Mouse (Mus musculus): Measurements from ENCODE around the gene Clip4. TPM values are rescaled to one million over a fixed set of nuclear protein-coding genes. Genes with fewer than 3 reads are reported as not detected.

The Clip4 gene
- polyA plus RNA-seq, 1 experiment from 2014 or later, result 1.3 TPM

- H3K4me2 ChIP-seq, result no peak overlapping the region
- no peak for DNase-seq (ENCODE audit: low spot score)
- no peak overlapping the region for H3K9ac ChIP-seq (ENCODE audit: low read depth, low read length)
- no peaks in the 10 kb centered on the region for H3K27me3 ChIP-seq (replicated peaks; ENCODE audit: control insufficient read depth, insufficient read depth, low read length)
- no peaks in the 10 kb centered on the region for H3K9me3 ChIP-seq (ENCODE audit: control insufficient read depth, low read length)
- no peak overlapping the region for H3K27ac ChIP-seq (ENCODE audit: low read depth, low read length)
- H3K4me1 ChIP-seq (replicated peaks; ENCODE audit: control insufficient read depth, insufficient read depth, low read length), result no peaks in the 10 kb centered on the region
- H3K4me3 ChIP-seq (ENCODE audit: low read depth, low read length), result no peak overlapping the region
- no peak for ATAC-seq (replicated peaks; ENCODE audit: low FRiP score)
- WGBS, result 67% methylated on average over 9 of the region's 9 CpGs
- H3K36me3 ChIP-seq (ENCODE audit: control insufficient read depth, insufficient read depth, low read length), result no peaks in the 10 kb centered on the region
Observed at GRCm38 (mm10) chr17:71749616-71750168, 18.6 kb upstream of the Clip4 start.

- DNase-seq (ENCODE audit: low spot score) (no peak), ATAC-seq (replicated peaks; ENCODE audit: low FRiP score) (no peak)
- Histone ChIP-seq H3K4me2 (no peak within 1 kb of the TSS), H3K4me1 (replicated peaks; ENCODE audit: control insufficient read depth, insufficient read depth, low read length) (no peaks in the 10 kb centered on the region), H3K27me3 (replicated peaks; ENCODE audit: control insufficient read depth, insufficient read depth, low read length) (no peaks in the 10 kb centered on the region), H3K9ac (ENCODE audit: low read depth, low read length) (no peak within 1 kb of the TSS), H3K9me3 (ENCODE audit: control insufficient read depth, low read length) (no peaks in the 10 kb centered on the region), H3K4me3 (ENCODE audit: low read depth, low read length) (no peak within 1 kb of the TSS), H3K36me3 (ENCODE audit: control insufficient read depth, insufficient read depth, low read length) (no peaks in the 10 kb centered on the region), H3K27ac (ENCODE audit: low read depth, low read length) (no peak within 1 kb of the TSS)
- WGBS, result 80% methylated on average over 10 of the region's 10 CpGs
Observed at GRCm38 (mm10) chr17:71752831-71753230, 15.4 kb upstream of the Clip4 start, which contains the start of gene Pcare. Pcare (minus strand) TSS chr17:71752894.

DNA sequence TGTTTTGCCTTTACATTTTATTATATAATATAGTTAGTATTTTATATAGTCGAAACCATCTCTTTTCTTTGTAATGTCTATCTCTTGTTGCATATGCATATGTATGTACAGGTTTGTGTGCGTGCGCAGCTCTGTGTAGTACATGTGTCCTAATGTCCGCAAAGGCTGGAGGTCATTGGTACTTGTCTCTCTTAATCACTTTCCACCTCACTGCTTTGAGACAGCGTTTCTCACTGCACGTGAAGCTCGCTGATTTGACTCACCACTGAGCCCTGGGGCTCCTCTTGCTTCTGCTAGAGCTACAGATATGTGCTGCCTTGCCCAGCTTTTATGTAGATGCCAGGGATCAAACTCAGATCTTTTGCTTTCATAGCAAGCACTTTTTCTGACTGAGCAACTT lies 7.7 kb upstream of the Clip4 start:
- 82% methylated on average over 7 of the region's 7 CpGs for WGBS
- no peak for ATAC-seq (replicated peaks; ENCODE audit: low FRiP score)

DNA sequence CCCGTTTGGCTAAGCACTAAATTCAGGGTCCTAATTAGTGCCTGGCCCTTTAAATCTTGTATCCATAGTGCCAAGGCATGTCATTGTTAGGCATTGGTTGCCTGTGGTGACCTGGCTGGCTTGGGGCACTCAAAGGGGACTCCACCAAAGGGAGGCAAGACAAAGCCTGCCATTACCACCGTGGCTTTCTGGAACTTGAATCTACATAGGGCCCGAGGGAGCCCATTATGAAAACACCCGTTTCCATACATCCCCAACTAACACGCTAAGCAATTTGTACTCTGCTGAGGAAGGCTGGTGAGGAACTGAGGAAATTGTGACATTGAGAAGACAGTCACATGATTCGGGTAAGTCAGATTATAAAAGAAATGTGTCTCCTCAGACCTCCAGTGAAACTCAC lies 1.3 kb downstream of the Clip4 start:
- WGBS, result 66% methylated on average over 6 of the region's 6 CpGs

More for the DNA sequence above, 7.7 kb upstream of the Clip4 start:
- no peaks in the 10 kb centered on the region for H3K36me3 ChIP-seq (ENCODE audit: control insufficient read depth, insufficient read depth, low read length)
- H3K9ac ChIP-seq (ENCODE audit: low read depth, low read length), result no peak overlapping the region
- no peaks in the 10 kb centered on the region for H3K4me1 ChIP-seq (replicated peaks; ENCODE audit: control insufficient read depth, insufficient read depth, low read length)
- H3K27me3 ChIP-seq (replicated peaks; ENCODE audit: control insufficient read depth, insufficient read depth, low read length), result no peaks in the 10 kb centered on the region
- H3K4me3 ChIP-seq (ENCODE audit: low read depth, low read length), result no peak overlapping the region
- H3K4me2 ChIP-seq, result no peak overlapping the region
- no peak for DNase-seq (ENCODE audit: low spot score)
- no peaks in the 10 kb centered on the region for H3K9me3 ChIP-seq (ENCODE audit: control insufficient read depth, low read length)
- H3K27ac ChIP-seq (ENCODE audit: low read depth, low read length), result no peak overlapping the region

GRCm38 (mm10) chr17:71770696-71771095 lies 2.4 kb downstream of the Clip4 start:
- H3K4me3 ChIP-seq (ENCODE audit: low read depth, low read length), result no peak overlapping the region
- no peak for DNase-seq (ENCODE audit: low spot score)

More for the DNA sequence above, 1.3 kb downstream of the Clip4 start:
- Histone ChIP-seq H3K27ac (ENCODE audit: low read depth, low read length) (no peak overlapping the region), H3K4me2 (no peak overlapping the region), H3K9me3 (ENCODE audit: control insufficient read depth, low read length) (no peaks in the 10 kb centered on the region), H3K36me3 (ENCODE audit: control insufficient read depth, insufficient read depth, low read length) (no peaks in the 10 kb centered on the region), H3K27me3 (replicated peaks; ENCODE audit: control insufficient read depth, insufficient read depth, low read length) (no peaks in the 10 kb centered on the region), H3K4me3 (ENCODE audit: low read depth, low read length) (no peak overlapping the region), H3K9ac (ENCODE audit: low read depth, low read length) (no peak overlapping the region), H3K4me1 (replicated peaks; ENCODE audit: control insufficient read depth, insufficient read depth, low read length) (no peaks in the 10 kb centered on the region)
- ATAC-seq (replicated peaks; ENCODE audit: low FRiP score) (no peak), DNase-seq (ENCODE audit: low spot score) (no peak)

DNA sequence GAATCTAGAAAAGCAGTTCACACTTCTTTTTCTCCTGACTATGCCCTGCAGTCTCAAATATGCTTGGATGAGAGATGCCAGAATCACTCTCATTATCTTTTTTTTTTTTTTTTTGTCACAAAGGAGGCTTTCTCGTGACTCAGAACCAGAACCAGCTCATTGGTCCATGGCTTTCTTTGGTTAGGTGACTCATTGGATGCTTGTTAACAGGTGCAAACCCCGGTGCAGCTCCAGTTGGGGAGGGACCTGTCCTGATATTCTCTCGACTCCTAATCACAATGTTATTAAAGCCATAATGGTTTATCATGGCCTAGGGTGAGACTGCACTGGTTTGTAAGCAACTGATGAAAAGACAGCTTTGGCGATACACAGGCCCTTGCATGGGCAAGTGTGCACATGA lies 5.9 kb downstream of the Clip4 start:
- H3K36me3 ChIP-seq (ENCODE audit: control insufficient read depth, insufficient read depth, low read length), result no peaks in the 10 kb centered on the region
- H3K4me3 ChIP-seq (ENCODE audit: low read depth, low read length), result no peak overlapping the region
- 73% methylated on average over 4 of the region's 4 CpGs for WGBS
- no peak overlapping the region for H3K9ac ChIP-seq (ENCODE audit: low read depth, low read length)
- H3K9me3 ChIP-seq (ENCODE audit: control insufficient read depth, low read length), result peaks cover 3% of the 10 kb centered on the region; the same call in 1 of the 2 replicates
- H3K27me3 ChIP-seq (replicated peaks; ENCODE audit: control insufficient read depth, insufficient read depth, low read length), result no peaks in the 10 kb centered on the region
- H3K4me1 ChIP-seq (replicated peaks; ENCODE audit: control insufficient read depth, insufficient read depth, low read length), result no peaks in the 10 kb centered on the region
- DNase-seq (ENCODE audit: low spot score) (no peak), ATAC-seq (replicated peaks; ENCODE audit: low FRiP score) (no peak)
- no peak overlapping the region for H3K27ac ChIP-seq (ENCODE audit: low read depth, low read length)
- H3K4me2 ChIP-seq, result no peak overlapping the region

More at GRCm38 (mm10) chr17:71770696-71771095, 2.4 kb downstream of the Clip4 start:
- H3K9me3 ChIP-seq (ENCODE audit: control insufficient read depth, low read length), result no peaks in the 10 kb centered on the region
- no peaks in the 10 kb centered on the region for H3K4me1 ChIP-seq (replicated peaks; ENCODE audit: control insufficient read depth, insufficient read depth, low read length)
- H3K27me3 ChIP-seq (replicated peaks; ENCODE audit: control insufficient read depth, insufficient read depth, low read length), result no peaks in the 10 kb centered on the region
- ATAC-seq (replicated peaks; ENCODE audit: low FRiP score), result no peak
- no peak overlapping the region for H3K4me2 ChIP-seq
- H3K27ac ChIP-seq (ENCODE audit: low read depth, low read length), result no peak overlapping the region
- no peaks in the 10 kb centered on the region for H3K36me3 ChIP-seq (ENCODE audit: control insufficient read depth, insufficient read depth, low read length)
- no peak overlapping the region for H3K9ac ChIP-seq (ENCODE audit: low read depth, low read length)
- 88% methylated on average over 3 of the region's 3 CpGs for WGBS

GRCm38 (mm10) chr17:71775279-71775678 lies 7.0 kb downstream of the Clip4 start:
- H3K4me3 ChIP-seq (ENCODE audit: low read depth, low read length), result no peak overlapping the region
- H3K9ac ChIP-seq (ENCODE audit: low read depth, low read length), result no peak overlapping the region
- H3K9me3 ChIP-seq (ENCODE audit: control insufficient read depth, low read length), result peaks cover 3% of the 10 kb centered on the region; the same call in 1 of the 2 replicates
- H3K36me3 ChIP-seq (ENCODE audit: control insufficient read depth, insufficient read depth, low read length), result no peaks in the 10 kb centered on the region
- no peak for ATAC-seq (replicated peaks; ENCODE audit: low FRiP score)
- 79% methylated on average over 4 of the region's 4 CpGs for WGBS
- DNase-seq (ENCODE audit: low spot score), result no peak
- H3K27me3 ChIP-seq (replicated peaks; ENCODE audit: control insufficient read depth, insufficient read depth, low read length), result no peaks in the 10 kb centered on the region
- H3K4me2 ChIP-seq, result no peak overlapping the region
- H3K27ac ChIP-seq (ENCODE audit: low read depth, low read length), result no peak overlapping the region
- H3K4me1 ChIP-seq (replicated peaks; ENCODE audit: control insufficient read depth, insufficient read depth, low read length), result no peaks in the 10 kb centered on the region

GRCm38 (mm10) chr17:71778696-71779095 lies 10.4 kb downstream of the Clip4 start:
- 54% methylated on average over 3 of the region's 3 CpGs for WGBS
- Histone ChIP-seq H3K4me1 (replicated peaks; ENCODE audit: control insufficient read depth, insufficient read depth, low read length) (no peaks in the 10 kb centered on the region), H3K4me2 (no peak overlapping the region), H3K36me3 (ENCODE audit: control insufficient read depth, insufficient read depth, low read length) (no peaks in the 10 kb centered on the region), H3K9me3 (ENCODE audit: control insufficient read depth, low read length) (peaks cover 3% of the 10 kb centered on the region; the same call in 1 of the 2 replicates), H3K9ac (ENCODE audit: low read depth, low read length) (no peak overlapping the region), H3K27ac (ENCODE audit: low read depth, low read length) (no peak overlapping the region), H3K27me3 (replicated peaks; ENCODE audit: control insufficient read depth, insufficient read depth, low read length) (peaks cover 29% of the 10 kb centered on the region), H3K4me3 (ENCODE audit: low read depth, low read length) (no peak overlapping the region)
- no peak for DNase-seq (ENCODE audit: low spot score)
- ATAC-seq (replicated peaks; ENCODE audit: low FRiP score), result no peak

DNA sequence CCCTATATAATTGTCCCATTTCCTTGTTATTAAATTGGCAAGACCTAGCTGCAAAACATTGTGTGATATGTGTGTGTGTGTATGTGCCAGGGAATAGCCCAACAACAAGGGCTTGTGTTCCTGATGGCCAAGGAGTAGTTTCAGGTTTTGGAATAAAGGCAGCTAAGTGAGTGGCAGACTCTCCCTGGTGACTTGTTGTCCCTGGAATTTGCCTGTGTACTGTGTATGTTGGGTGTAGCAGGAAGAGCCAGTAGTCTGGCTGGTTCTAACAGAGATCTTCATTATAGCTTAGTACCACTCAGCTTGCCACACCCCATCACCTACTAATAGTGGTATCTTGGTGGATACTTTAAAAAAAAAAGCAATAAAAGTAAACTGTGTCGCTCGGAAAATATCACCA lies 12.2 kb downstream of the Clip4 start:
- H3K27ac ChIP-seq (ENCODE audit: low read depth, low read length), result no peak overlapping the region
- no peak for ATAC-seq (replicated peaks; ENCODE audit: low FRiP score)
- H3K27me3 ChIP-seq (replicated peaks; ENCODE audit: control insufficient read depth, insufficient read depth, low read length), result peaks cover 32% of the 10 kb centered on the region
- no peak overlapping the region for H3K9ac ChIP-seq (ENCODE audit: low read depth, low read length)
- no peak overlapping the region for H3K4me3 ChIP-seq (ENCODE audit: low read depth, low read length)
- no peak for DNase-seq (ENCODE audit: low spot score)
- no peak overlapping the region for H3K4me2 ChIP-seq
- H3K4me1 ChIP-seq (replicated peaks; ENCODE audit: control insufficient read depth, insufficient read depth, low read length), result no peaks in the 10 kb centered on the region
- H3K9me3 ChIP-seq (ENCODE audit: control insufficient read depth, low read length), result peaks cover 3% of the 10 kb centered on the region; the same call in 1 of the 2 replicates
- no peaks in the 10 kb centered on the region for H3K36me3 ChIP-seq (ENCODE audit: control insufficient read depth, insufficient read depth, low read length)
- 87% methylated on average over 2 of the region's 2 CpGs for WGBS
